Mouse (Mus musculus): ENCODE measurements around the gene Syt2.
A peak's percentile ranks its signal among the peaks of the same experiment; 100 is the strongest.

Gene Syt2

GRCm38 (mm10) chr1:134706549-134706948, 60.1 kb downstream of the Syt2 start:
- DNase-seq = peak; percentile 23 to 26

GRCm38 (mm10) chr1:134707516-134707915, 61.0 kb downstream of the Syt2 start:
- DNase-seq = peak; percentile 22 to 23

GRCm38 (mm10) chr1:134708274-134708673, 61.8 kb downstream of the Syt2 start:
- DNase-seq = peak in 1 of 2 experiments; percentile 30

- peak; percentile 77 to 81 for DNase-seq
Observed at GRCm38 (mm10) chr1:134708801-134709385, 62.4 kb downstream of the Syt2 start.

- peak; percentile 67 to 77 for DNase-seq
Observed at GRCm38 (mm10) chr1:134709411-134710306, 63.2 kb downstream of the Syt2 start.

- DNase-seq = peak; percentile 54 to 57
Observed at GRCm38 (mm10) chr1:134711061-134711460, 64.6 kb downstream of the Syt2 start.

- DNase-seq = peak; percentile 34 to 42
Observed at GRCm38 (mm10) chr1:134711653-134712052, 65.2 kb downstream of the Syt2 start.

GRCm38 (mm10) chr1:134712781-134713299, 66.4 kb downstream of the Syt2 start:
- peak in 1 of 2 experiments; percentile 23 for DNase-seq

GRCm38 (mm10) chr1:134713421-134713969, 67.0 kb downstream of the Syt2 start:
- DNase-seq = peak; percentile 44 to 54

- DNase-seq = peak; percentile 54 to 61
Observed at GRCm38 (mm10) chr1:134714166-134714565, 67.7 kb downstream of the Syt2 start.

- peak; percentile 84 to 86 for DNase-seq
Observed at GRCm38 (mm10) chr1:134715092-134715491, 68.6 kb downstream of the Syt2 start.

GRCm38 (mm10) chr1:134719718-134720304, 73.3 kb downstream of the Syt2 start:
- peak; percentile 45 to 55 for DNase-seq

GRCm38 (mm10) chr1:134721486-134721885, 75.0 kb downstream of the Syt2 start:
- peak in 1 of 2 experiments; percentile 41 for DNase-seq

GRCm38 (mm10) chr1:134722891-134723290, 76.4 kb downstream of the Syt2 start:
- peak; percentile 79 to 83 for DNase-seq

GRCm38 (mm10) chr1:134725276-134725675, 78.8 kb downstream of the Syt2 start:
- DNase-seq = peak; percentile 88 to 93

- DNase-seq = peak in 1 of 2 experiments; percentile 31
Observed at GRCm38 (mm10) chr1:134726480-134726879, 80.0 kb downstream of the Syt2 start.

GRCm38 (mm10) chr1:134727256-134727655, 80.8 kb downstream of the Syt2 start:
- peak; percentile 64 to 74 for DNase-seq

GRCm38 (mm10) chr1:134733659-134734058, 87.2 kb downstream of the Syt2 start:
- no peak for DNase-seq

GRCm38 (mm10) chr1:134737463-134737862, 91.0 kb downstream of the Syt2 start:
- DNase-seq = peak in 1 of 2 experiments; percentile 62

GRCm38 (mm10) chr1:134741433-134741832, 95.0 kb downstream of the Syt2 start:
- peak in 1 of 2 experiments; percentile 26 for DNase-seq

GRCm38 (mm10) chr1:134741946-134742661, 95.6 kb downstream of the Syt2 start:
- DNase-seq = peak in 1 of 2 experiments; percentile 8

GRCm38 (mm10) chr1:134745648-134746047, 99.2 kb downstream of the Syt2 start:
- DNase-seq = peak in 1 of 2 experiments; percentile 58

Data from cerebellum, adult 18-20 months (tissue).